Mouse (Mus musculus): Measurements from ENCODE around the gene Nt5c3b. TPM values are rescaled to one million over a fixed set of nuclear protein-coding genes. Genes with fewer than 3 reads are reported as not detected.

The Nt5c3b gene
- total and polyA plus RNA-seq, 2 experiments from 2014 or later: 63.0 to 113 TPM

DNA sequence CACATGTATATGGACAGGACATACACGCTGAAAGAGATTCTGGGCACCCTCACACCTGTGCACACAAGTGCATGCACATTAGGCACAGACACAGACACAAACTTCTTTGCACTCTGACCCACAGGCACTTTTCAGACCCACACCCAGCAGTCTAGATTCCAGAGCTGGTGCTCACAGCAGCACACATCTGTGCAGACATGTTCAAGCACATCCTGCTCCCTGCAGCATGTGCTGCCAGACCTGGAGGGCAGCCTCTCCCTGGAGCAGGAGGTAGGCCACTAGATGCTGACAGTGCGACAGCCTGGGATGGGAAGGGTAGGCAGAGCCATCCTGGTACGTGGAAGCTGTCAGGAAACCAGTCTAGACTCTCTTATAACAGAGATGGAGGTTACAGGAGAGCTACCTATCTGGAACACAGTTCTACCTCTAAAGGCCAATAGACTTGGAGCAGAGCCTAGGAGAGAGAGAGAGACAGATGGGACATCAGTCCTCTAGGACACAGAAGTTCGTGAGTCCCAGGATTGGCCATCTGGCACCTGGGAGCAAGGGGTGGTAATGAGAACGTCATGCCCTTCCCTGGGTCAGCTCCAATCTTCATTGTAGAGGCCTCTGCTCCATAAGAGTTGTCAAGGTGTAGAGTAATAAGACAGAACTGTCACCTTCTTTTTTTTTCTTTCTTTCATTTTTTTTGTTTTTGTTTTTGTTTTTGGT is 34.5 kb downstream of the Nt5c3b start:
- Histone ChIP-seq H3K36me3 (ENCODE audit: insufficient read depth) (no peaks in the 10 kb centered on the region; the same call in 1 of the 2 replicates), H3K4me3 (ENCODE audit: low read depth, low read length) (no peak overlapping the region), H3K4me1 (ENCODE audit: insufficient read depth) (no peaks in the 10 kb centered on the region; the same call in 1 of the 2 replicates), H3K9me3 (ENCODE audit: low read length) (no peaks in the 10 kb centered on the region), H3K27me3 (ENCODE audit: insufficient read depth, low read length) (no peaks in the 10 kb centered on the region), H3K9ac (no peak overlapping the region), H3K4me2 (ENCODE audit: low read depth) (no peak overlapping the region), H3K27ac (ENCODE audit: low read depth, low read length) (no peak overlapping the region)
- DNase-seq (no peak), ATAC-seq (no peak)
- WGBS: 72% methylated on average over 5 of the region's 5 CpGs
- TF ChIP-seq CTCF (IDR thresholded peaks at IDR 0.05; ENCODE audit: low read depth): no peak

DNA sequence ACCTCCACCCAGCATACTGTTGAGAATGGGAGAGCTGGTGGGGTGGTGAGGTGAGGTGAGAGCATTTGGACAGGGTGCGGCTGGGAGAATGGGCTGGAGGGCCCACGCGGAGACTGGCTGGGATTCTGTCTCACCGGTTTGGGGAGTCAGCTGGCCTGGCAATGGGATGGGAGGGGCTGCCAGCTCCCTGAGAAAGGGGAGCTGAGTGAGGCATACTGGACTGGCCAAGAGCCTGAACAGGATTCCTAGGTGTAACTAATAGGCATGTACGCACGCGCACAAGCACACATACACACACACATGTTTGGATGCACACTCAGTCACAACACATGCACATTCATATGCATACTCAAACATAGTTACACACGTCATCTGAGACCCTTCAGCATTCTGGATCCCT is 35.3 kb downstream of the Nt5c3b start:
- TF ChIP-seq CTCF (IDR thresholded peaks at IDR 0.05; ENCODE audit: low read depth): no peak
- no peaks in the 10 kb centered on the region for H3K9me3 ChIP-seq (ENCODE audit: low read length)
- no peak overlapping the region for H3K9ac ChIP-seq
- DNase-seq (no peak), ATAC-seq (no peak)
- H3K27me3 ChIP-seq (ENCODE audit: insufficient read depth, low read length): no peaks in the 10 kb centered on the region
- no peak overlapping the region for H3K4me3 ChIP-seq (ENCODE audit: low read depth, low read length)
- no peaks in the 10 kb centered on the region for H3K4me1 ChIP-seq (ENCODE audit: insufficient read depth)
- H3K27ac ChIP-seq (ENCODE audit: low read depth, low read length): no peak overlapping the region
- WGBS: 75% methylated on average over 8 of the region's 8 CpGs
- no peak overlapping the region for H3K4me2 ChIP-seq (ENCODE audit: low read depth)
- no peaks in the 10 kb centered on the region; the same call in 1 of the 2 replicates for H3K36me3 ChIP-seq (ENCODE audit: insufficient read depth)

DNA sequence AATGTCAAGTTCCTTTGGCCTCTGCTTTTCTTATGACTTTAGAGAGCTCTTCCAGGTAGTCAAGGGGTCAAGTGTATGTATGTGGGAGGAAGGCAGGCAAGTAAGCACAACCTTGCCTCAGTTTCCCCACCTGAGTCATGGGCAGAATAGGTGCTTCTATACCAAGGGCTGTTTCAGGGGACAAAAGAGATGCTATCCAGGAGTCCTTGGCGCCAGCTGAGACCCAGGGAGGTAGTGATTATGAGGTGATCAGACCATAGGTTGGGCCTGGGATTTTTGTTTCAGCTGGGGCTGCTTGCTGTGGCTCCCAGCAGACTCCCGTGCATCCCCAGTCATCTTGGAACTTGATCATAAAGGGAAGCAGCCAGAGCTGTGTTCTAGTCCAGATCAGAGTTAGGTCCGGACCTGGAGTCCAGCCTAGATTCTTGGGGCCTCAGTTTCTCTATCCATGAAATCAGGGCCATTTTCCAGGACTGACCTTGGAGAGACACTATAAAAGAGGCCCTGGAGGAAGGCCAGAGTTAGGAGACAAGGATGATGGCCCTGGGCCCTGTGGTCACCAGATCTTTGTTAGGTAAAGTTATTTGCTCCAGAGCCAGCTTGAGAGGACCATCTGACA is 37.0 kb downstream of the Nt5c3b start:
- H3K4me1 ChIP-seq (ENCODE audit: insufficient read depth): no peaks in the 10 kb centered on the region
- H3K9me3 ChIP-seq (ENCODE audit: low read length): no peaks in the 10 kb centered on the region
- H3K9ac ChIP-seq: no peak overlapping the region
- ATAC-seq (no peak), DNase-seq (no peak)
- no peak overlapping the region for H3K4me2 ChIP-seq (ENCODE audit: low read depth)
- no peak for TF ChIP-seq CTCF (IDR thresholded peaks at IDR 0.05; ENCODE audit: low read depth)
- no peaks in the 10 kb centered on the region for H3K27me3 ChIP-seq (ENCODE audit: insufficient read depth, low read length)
- H3K27ac ChIP-seq (ENCODE audit: low read depth, low read length): no peak overlapping the region
- no peaks in the 10 kb centered on the region; the same call in 1 of the 2 replicates for H3K36me3 ChIP-seq (ENCODE audit: insufficient read depth)
- no peak overlapping the region for H3K4me3 ChIP-seq (ENCODE audit: low read depth, low read length)
- 82% methylated on average over 3 of the region's 3 CpGs for WGBS

DNA sequence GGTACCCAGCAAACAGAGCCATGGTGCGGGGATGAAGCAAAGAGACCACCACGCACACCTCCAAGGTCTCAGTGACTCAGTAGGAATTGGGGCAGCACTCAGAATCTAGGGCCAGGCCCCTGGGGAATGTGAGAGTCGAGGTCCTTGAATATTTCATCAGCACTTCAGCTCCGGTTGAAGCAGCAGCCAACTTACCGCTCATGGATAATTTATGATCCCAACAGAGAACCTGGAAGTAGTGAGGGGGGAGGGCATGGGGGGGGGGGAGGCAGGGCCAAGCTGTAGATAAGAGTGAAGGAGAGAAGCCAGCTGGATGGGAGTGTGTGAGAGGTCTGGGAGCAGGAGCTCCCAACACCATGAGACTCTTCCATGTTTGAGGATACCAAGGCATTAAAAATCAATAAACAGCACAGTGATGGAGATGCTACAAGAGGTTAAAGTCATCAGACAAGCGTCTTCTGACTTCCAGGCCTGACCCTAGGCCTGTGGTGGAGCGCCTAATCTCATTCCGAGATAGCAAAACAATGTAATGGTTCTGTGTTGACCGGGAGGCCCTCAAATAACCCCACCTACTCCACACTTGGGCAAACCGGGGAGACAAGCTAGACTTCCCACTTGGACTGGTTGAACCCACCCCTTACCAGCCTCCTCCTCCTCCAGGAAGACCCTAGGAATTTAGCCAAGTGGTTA is 38.0 kb downstream of the Nt5c3b start:
- no peak overlapping the region for H3K4me2 ChIP-seq (ENCODE audit: low read depth)
- H3K9ac ChIP-seq: no peak overlapping the region
- WGBS: 72% methylated on average over 10 of the region's 10 CpGs
- no peaks in the 10 kb centered on the region for H3K4me1 ChIP-seq (ENCODE audit: insufficient read depth)
- H3K27me3 ChIP-seq (ENCODE audit: insufficient read depth, low read length): no peaks in the 10 kb centered on the region
- H3K9me3 ChIP-seq (ENCODE audit: low read length): no peaks in the 10 kb centered on the region
- no peaks in the 10 kb centered on the region for H3K36me3 ChIP-seq (ENCODE audit: insufficient read depth)
- no peak overlapping the region for H3K4me3 ChIP-seq (ENCODE audit: low read depth, low read length)
- H3K27ac ChIP-seq (ENCODE audit: low read depth, low read length): no peak overlapping the region
- ATAC-seq (no peak), DNase-seq (no peak)
- TF ChIP-seq CTCF (IDR thresholded peaks at IDR 0.05; ENCODE audit: low read depth): no peak

DNA sequence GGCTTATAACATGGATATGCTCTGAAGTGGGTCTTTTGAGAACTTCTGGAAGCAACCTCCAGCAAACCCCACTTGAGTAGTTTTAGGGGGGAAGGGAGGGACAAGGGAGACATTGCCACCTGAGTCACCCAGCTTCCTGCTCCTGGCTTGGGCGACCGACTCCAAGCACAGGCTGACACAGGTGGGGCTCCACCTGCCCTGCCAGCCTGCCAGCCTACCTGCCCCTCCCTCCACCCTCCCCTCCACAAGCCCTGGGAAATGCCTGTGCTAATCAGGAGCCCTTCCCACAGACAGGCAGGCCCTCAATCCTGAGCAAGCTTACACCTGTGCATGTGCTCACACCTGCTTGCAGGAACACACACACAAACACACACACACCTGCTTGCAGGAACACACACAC is 38.9 kb downstream of the Nt5c3b start:
- Histone ChIP-seq H3K36me3 (ENCODE audit: insufficient read depth) (no peaks in the 10 kb centered on the region), H3K4me2 (ENCODE audit: low read depth) (no peak overlapping the region), H3K9ac (no peak overlapping the region), H3K4me1 (ENCODE audit: insufficient read depth) (no peaks in the 10 kb centered on the region), H3K27ac (ENCODE audit: low read depth, low read length) (no peak overlapping the region), H3K9me3 (ENCODE audit: low read length) (no peaks in the 10 kb centered on the region), H3K4me3 (ENCODE audit: low read depth, low read length) (no peak overlapping the region), H3K27me3 (ENCODE audit: insufficient read depth, low read length) (no peaks in the 10 kb centered on the region)
- DNase-seq (no peak), ATAC-seq (no peak)
- TF ChIP-seq CTCF (IDR thresholded peaks at IDR 0.05; ENCODE audit: low read depth): no peak
- 79% methylated on average over 2 of the region's 2 CpGs for WGBS

DNA sequence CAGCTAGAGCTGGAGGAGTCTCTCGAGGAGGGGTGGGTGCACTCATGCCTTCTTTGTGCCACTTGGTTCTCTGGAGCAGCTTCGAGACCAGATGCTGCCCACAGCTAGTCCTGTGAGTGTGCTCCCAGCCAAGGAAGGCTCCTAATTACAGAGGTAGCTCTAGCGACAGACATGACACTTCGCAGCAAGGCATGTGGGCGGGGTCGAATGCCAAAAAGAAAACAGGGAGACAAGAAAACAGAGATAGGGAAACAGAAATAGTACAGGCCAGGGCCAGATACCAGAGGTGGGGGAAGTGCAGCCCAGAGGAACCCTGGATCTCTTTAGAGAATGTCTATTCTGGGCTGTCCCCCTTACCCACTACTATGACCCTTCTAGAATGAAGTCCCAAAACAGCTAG is 39.4 kb downstream of the Nt5c3b start:
- no peak overlapping the region for H3K9ac ChIP-seq
- no peaks in the 10 kb centered on the region for H3K9me3 ChIP-seq (ENCODE audit: low read length)
- 32% methylated on average over 6 of the region's 6 CpGs for WGBS
- ATAC-seq (no peak), DNase-seq (no peak)
- H3K4me1 ChIP-seq (ENCODE audit: insufficient read depth): no peaks in the 10 kb centered on the region
- H3K4me3 ChIP-seq (ENCODE audit: low read depth, low read length): no peak overlapping the region
- H3K4me2 ChIP-seq (ENCODE audit: low read depth): no peak overlapping the region
- no peaks in the 10 kb centered on the region for H3K36me3 ChIP-seq (ENCODE audit: insufficient read depth)
- no peak for TF ChIP-seq CTCF (IDR thresholded peaks at IDR 0.05; ENCODE audit: low read depth)
- no peak overlapping the region for H3K27ac ChIP-seq (ENCODE audit: low read depth, low read length)
- H3K27me3 ChIP-seq (ENCODE audit: insufficient read depth, low read length): no peaks in the 10 kb centered on the region

DNA sequence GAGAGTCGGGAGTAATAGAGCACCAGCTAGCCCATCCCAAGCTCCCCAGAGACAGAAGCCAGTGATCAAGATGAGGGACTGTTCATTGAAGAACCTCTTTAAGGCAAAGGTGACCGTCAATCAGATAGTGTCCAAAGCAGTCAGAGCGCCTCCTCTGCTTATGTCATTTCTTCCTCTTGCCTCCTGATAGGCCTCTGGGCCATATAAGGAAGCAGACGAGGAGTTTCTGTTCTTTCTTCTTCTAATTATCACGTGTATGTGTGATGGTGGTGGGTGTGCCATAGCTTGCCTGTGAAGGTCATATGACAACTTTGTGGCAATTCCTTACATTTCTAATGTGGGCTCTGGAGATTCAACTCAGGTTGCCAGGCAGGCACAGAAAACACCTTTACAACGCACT is 40.8 kb downstream of the Nt5c3b start:
- DNase-seq (no peak), ATAC-seq (no peak)
- TF ChIP-seq CTCF (IDR thresholded peaks at IDR 0.05; ENCODE audit: low read depth): no peak
- H3K9ac ChIP-seq: no peak overlapping the region
- peaks cover 9% of the 10 kb centered on the region for H3K4me1 ChIP-seq (ENCODE audit: insufficient read depth)
- no peak overlapping the region for H3K4me2 ChIP-seq (ENCODE audit: low read depth)
- 81% methylated on average over 6 of the region's 6 CpGs for WGBS
- no peaks in the 10 kb centered on the region for H3K36me3 ChIP-seq (ENCODE audit: insufficient read depth)
- no peak overlapping the region for H3K4me3 ChIP-seq (ENCODE audit: low read depth, low read length)
- no peak overlapping the region for H3K27ac ChIP-seq (ENCODE audit: low read depth, low read length)
- no peaks in the 10 kb centered on the region for H3K27me3 ChIP-seq (ENCODE audit: insufficient read depth, low read length)
- no peaks in the 10 kb centered on the region for H3K9me3 ChIP-seq (ENCODE audit: low read length)
